Mouse (Mus musculus) left cerebral cortex, adult 2 months (tissue): ENCODE results near the gene Ranbp3. TPM values are rescaled to one million over a fixed set of nuclear protein-coding genes. Genes with fewer than 3 reads are reported as not detected.

Source experiments
- DNase-seq, 2 experiments: peaks; one replicate each; pipeline ENCODE4 v3.0.0; 2021 to 2022; ENCODE audit warnings: low spot score in 2 of 2, mixed read lengths in 1 of 2; ENCODE audit errors: extremely low spot score in 1 of 2
- H3K27ac ChIP-seq: fragments of 200-600 bp; 2 replicates; pipeline ENCODE4 v1.8.1; 2022
- H3K4me3 ChIP-seq: fragments of 200-600 bp; 2 replicates; pipeline ENCODE4 v1.8.1; 2022
- CTCF ChIP-seq: fragments of 200-600 bp; IDR thresholded peaks from 2 replicates; pipeline ENCODE4 v1.8.1; 2022; ENCODE audit warnings: antibody characterized with exemption, mild to moderate bottlenecking, moderate library complexity
- intact Hi-C: fragments of 180-260 bp; cut with DNase I; formaldehyde crosslinking; loops from one replicate; pipeline ENCODE4 v1.15.1; 2025
- total RNA-seq, 2 experiments: library from RNA; stranded (reverse); gene quantifications; 2 replicates each; pipeline ENCODE4 v1.2.3; 2021

Ranbp3 gene
- total RNA-seq, 2 experiments from 2014 or later: 92.7 to 101 TPM

- no peak overlapping the region for H3K4me3 ChIP-seq
- intact Hi-C loops: no loop called here
- DNase-seq: no peak
- no peak overlapping the region for H3K27ac ChIP-seq
- TF ChIP-seq CTCF: peak; percentile 27
Observed at GRCm38 (mm10) chr17:56736534-56736933, 63.4 kb downstream of the Ranbp3 start.

- H3K4me3 ChIP-seq: no peak overlapping the region
- DNase-seq: no peak
- H3K27ac ChIP-seq: no peak overlapping the region
- no peak for TF ChIP-seq CTCF
- intact Hi-C loops: no loop called here
Observed at GRCm38 (mm10) chr17:56738221-56738620, 65.1 kb downstream of the Ranbp3 start.

GRCm38 (mm10) chr17:56740118-56740787 is 67.2 kb downstream of the Ranbp3 start:
- no peak for TF ChIP-seq CTCF
- no peak overlapping the region for H3K4me3 ChIP-seq
- H3K27ac ChIP-seq: no peak overlapping the region
- no peak for DNase-seq
- intact Hi-C loops: no loop called here

GRCm38 (mm10) chr17:56740788-56741160 is 67.7 kb downstream of the Ranbp3 start:
- intact Hi-C loops: no loop called here
- no peak for TF ChIP-seq CTCF

GRCm38 (mm10) chr17:56744173-56744572 is 71.1 kb downstream of the Ranbp3 start:
- DNase-seq: no peak
- TF ChIP-seq CTCF: no peak
- H3K27ac ChIP-seq: no peak overlapping the region

More at GRCm38 (mm10) chr17:56740788-56741160, 67.7 kb downstream of the Ranbp3 start:
- DNase-seq: no peak
- Histone ChIP-seq H3K4me3 (no peak overlapping the region), H3K27ac (no peak overlapping the region)

GRCm38 (mm10) chr17:56751404-56752072 is 78.4 kb downstream of the Ranbp3 start:
- no peak for TF ChIP-seq CTCF
- Histone ChIP-seq H3K4me3 (no peak overlapping the region), H3K27ac (no peak overlapping the region)
- DNase-seq: no peak
- intact Hi-C loops: no loop called here

More at GRCm38 (mm10) chr17:56744173-56744572, 71.1 kb downstream of the Ranbp3 start:
- no peak overlapping the region for H3K4me3 ChIP-seq
- intact Hi-C loops: no loop called here

- no peak for DNase-seq
- Histone ChIP-seq H3K4me3 (no peak overlapping the region), H3K27ac (no peak overlapping the region)
- intact Hi-C loops: no loop called here
- no peak for TF ChIP-seq CTCF
Observed at GRCm38 (mm10) chr17:56753452-56753851, 80.4 kb downstream of the Ranbp3 start.

- DNase-seq: no peak
- Histone ChIP-seq H3K4me3 (no peak overlapping the region), H3K27ac (no peak overlapping the region)
- intact Hi-C loops: no loop called here
- no peak for TF ChIP-seq CTCF
Observed at GRCm38 (mm10) chr17:56754271-56755185, 81.4 kb downstream of the Ranbp3 start.

- Histone ChIP-seq H3K4me3 (peak overlapping the region; percentile 36), H3K27ac (no peak overlapping the region)
- intact Hi-C loops: loop anchor here (1.0 kb wide), 1 partner anchor 40 kb away; the partner anchor contains the start of gene Ndufa11
- TF ChIP-seq CTCF: peak; percentile 41
- no peak for DNase-seq
Observed at GRCm38 (mm10) chr17:56756703-56757399, 83.8 kb downstream of the Ranbp3 start.

- Histone ChIP-seq H3K4me3 (peak within 1 kb of the TSS; percentile 36), H3K27ac (no peak within 1 kb of the TSS)
- peak; percentile 68 to 75 for DNase-seq
- no peak for TF ChIP-seq CTCF
- intact Hi-C loops: loop anchor here (1.0 kb wide), 1 partner anchor 40 kb away; the partner anchor contains the start of gene Ndufa11
Observed at GRCm38 (mm10) chr17:56757416-56758123, 84.5 kb downstream of the Ranbp3 start, which contains the start of gene Nrtn. Gene Nrtn, minus strand, starts transcription at chr17:56757530.
